Mouse (Mus musculus) gastrocnemius, postnatal 4 days (tissue): ENCODE measurements around the gene Pigf. TPM values are rescaled to one million over a fixed set of nuclear protein-coding genes. Genes with fewer than 3 reads are reported as not detected.

ENCODE experiments used
- DNase-seq, 2 experiments: peaks; one replicate each; pipeline ENCODE4 v3.0.0; 2021 to 2022; ENCODE audit warnings: low spot score in 2 of 2, mixed read lengths in 2 of 2
- total RNA-seq, 2 experiments: library from RNA; stranded (reverse); gene quantifications; 2 replicates each; pipeline ENCODE4 v1.2.3; 2021

The Pigf gene
- total RNA-seq, 2 experiments from 2014 or later = 4.5 to 5.8 TPM

- DNase-seq = peak in 1 of 2 experiments; percentile 5
Observed at GRCm38 (mm10) chr17:86968581-86968980, 56.6 kb downstream of the Pigf start.

- DNase-seq = peak in 1 of 2 experiments; percentile 8
Observed at GRCm38 (mm10) chr17:86967536-86968525, 57.4 kb downstream of the Pigf start.

- DNase-seq = no peak
Observed at GRCm38 (mm10) chr17:86967048-86967447, 58.2 kb downstream of the Pigf start.

- DNase-seq = peak in 1 of 2 experiments; percentile 7
Observed at GRCm38 (mm10) chr17:86966040-86966439, 59.2 kb downstream of the Pigf start.

- no peak for DNase-seq
Observed at GRCm38 (mm10) chr17:86965121-86965520, 60.1 kb downstream of the Pigf start.

GRCm38 (mm10) chr17:86964502-86964901 is 60.7 kb downstream of the Pigf start:
- DNase-seq = peak; percentile 59 to 76

GRCm38 (mm10) chr17:86964041-86964440 is 61.2 kb downstream of the Pigf start:
- DNase-seq = peak in 1 of 2 experiments; percentile 15

- DNase-seq = peak in 1 of 2 experiments; percentile 46
Observed at GRCm38 (mm10) chr17:86963586-86963902, 61.7 kb downstream of the Pigf start.

GRCm38 (mm10) chr17:86962894-86963585 is 62.2 kb downstream of the Pigf start, which contains the start of gene Rhoq:
Gene Rhoq, plus strand, starts transcription at chr17:86963082.
- peak; percentile 86 to 93 for DNase-seq

GRCm38 (mm10) chr17:86962297-86962893 is 62.8 kb downstream of the Pigf start:
- DNase-seq = peak; percentile 72 to 91

- peak in 1 of 2 experiments; percentile 61 for DNase-seq
Observed at GRCm38 (mm10) chr17:86961301-86961841, 63.8 kb downstream of the Pigf start.

- peak in 1 of 2 experiments; percentile 4 for DNase-seq
Observed at GRCm38 (mm10) chr17:86957968-86958367, 67.2 kb downstream of the Pigf start.

GRCm38 (mm10) chr17:86957239-86957638 is 68.0 kb downstream of the Pigf start:
- DNase-seq = no peak

GRCm38 (mm10) chr17:86948801-86949200 is 76.4 kb downstream of the Pigf start:
- DNase-seq = peak; percentile 54 to 73

- peak; percentile 32 to 73 for DNase-seq
Observed at GRCm38 (mm10) chr17:86947840-86948796, 77.1 kb downstream of the Pigf start, which contains the start of gene Atp6v1e2. Gene Atp6v1e2, minus strand, starts transcription at chr17:86947897.

Other genes starting within 250 kb of the Pigf start
- gene Tmem247, start 108.1 kb downstream of the Pigf start, total RNA-seq = not detected
- not detected for gene Atp6v1e2, start 77.5 kb downstream of the Pigf start, total RNA-seq
- gene Rhoq, start 62.3 kb downstream of the Pigf start, total RNA-seq = 100 to 1,000 TPM; 155 to 176 TPM
- gene Cript, start 144 bp upstream of the Pigf start, total RNA-seq = 10 to 100 TPM; 27.9 to 29.9 TPM
- gene Socs5, start 82.3 kb upstream of the Pigf start, total RNA-seq = 10 to 100 TPM; 17.5 to 18.2 TPM
- 10 to 100 TPM; 33.6 to 39.3 TPM for gene Mcfd2, start 240.5 kb upstream of the Pigf start, total RNA-seq